Mouse (Mus musculus) stomach, postnatal 0 days (tissue): ENCODE results near the gene Phf1. TPM values are rescaled to one million over a fixed set of nuclear protein-coding genes. Genes with fewer than 3 reads are reported as not detected.
A peak's percentile ranks its signal among the peaks of the same experiment; 100 is the strongest.

Experiments
- ATAC-seq: fragments of 200-750 bp; cut with Nextera tagmentation; 2 replicates; pipeline ENCODE4 v1.8.0; 2017; ENCODE audit not compliant: low FRiP score, low TSS enrichment
- DNase-seq: peaks from one replicate; pipeline ENCODE4 v3.0.0-alpha.2; 2016; ENCODE audit warnings: low spot score
- H3K27ac ChIP-seq: fragments of 300-500 bp; sonication (generic); replicated peaks from 2 replicates; pipeline ENCODE4 v1.5.1; 2014; ENCODE audit warnings: mild to moderate bottlenecking, control low read depth
- H3K27me3 ChIP-seq: fragments of 300-500 bp; sonication (generic); 2 replicates; pipeline ENCODE4 v1.6.1; 2014; ENCODE audit warnings: low read length; ENCODE audit not compliant: control insufficient read depth, insufficient read depth
- H3K36me3 ChIP-seq: fragments of 300-500 bp; sonication (generic); 2 replicates; pipeline ENCODE4 v1.6.1; 2014; ENCODE audit warnings: low read length, mixed read lengths; ENCODE audit not compliant: control insufficient read depth, insufficient read depth
- H3K4me1 ChIP-seq: fragments of 300-500 bp; sonication (generic); replicated peaks from 2 replicates; pipeline ENCODE4 v1.6.1; 2014; ENCODE audit warnings: antibody characterized with exemption; ENCODE audit not compliant: control insufficient read depth, insufficient read depth
- H3K4me2 ChIP-seq: fragments of 300-500 bp; sonication (generic); replicated peaks from 2 replicates; pipeline ENCODE4 v1.6.1; 2014; ENCODE audit warnings: low read depth, mild to moderate bottlenecking, control low read depth, moderate library complexity
- H3K4me3 ChIP-seq: fragments of 300-500 bp; sonication (generic); 2 replicates; pipeline ENCODE4 v1.5.1; 2014; ENCODE audit warnings: low read depth, low read length, control low read depth
- H3K9ac ChIP-seq: fragments of 300-500 bp; sonication (generic); 2 replicates; pipeline ENCODE4 v1.6.1; 2014; ENCODE audit warnings: mild to moderate bottlenecking, low read length, control low read depth, mixed read lengths
- H3K9me3 ChIP-seq: fragments of 300-500 bp; sonication (generic); 2 replicates; pipeline ENCODE4 v1.6.1; 2016; ENCODE audit warnings: low read length; ENCODE audit not compliant: control insufficient read depth
- CTCF ChIP-seq: IDR thresholded peaks from 2 replicates; pipeline ENCODE4 v1.5.1; 2016; ENCODE audit warnings: antibody characterized with exemption, low read depth, mild to moderate bottlenecking, moderate library complexity
- EP300 ChIP-seq: optimal IDR thresholded peaks from 2 replicates; pipeline ENCODE3; 2016; ENCODE audit warnings: antibody characterized with exemption
- WGBS: fragments of 180-500 bp; shearing (Covaris S2); extraction: QIAGEN DNeasy Blood & Tissue Kit; methylation state at CpG from one replicate; pipeline ENCODE4 v1.1.7; 2014; 5-methylcytosine and 5-hydroxymethylcytosine counted together
- polyA plus RNA-seq: library from polyadenylated mRNA; unstranded; fragments of >200 nt; fragmentation: Nextera tagmentation; extraction: Ambion mirVana; gene quantifications from 2 replicates; pipeline ENCODE4 v1.2.1, GENCODE M21; 2015

Gene Phf1
- polyA plus RNA-seq, 1 experiment from 2014 or later: 4.7 TPM

DNA sequence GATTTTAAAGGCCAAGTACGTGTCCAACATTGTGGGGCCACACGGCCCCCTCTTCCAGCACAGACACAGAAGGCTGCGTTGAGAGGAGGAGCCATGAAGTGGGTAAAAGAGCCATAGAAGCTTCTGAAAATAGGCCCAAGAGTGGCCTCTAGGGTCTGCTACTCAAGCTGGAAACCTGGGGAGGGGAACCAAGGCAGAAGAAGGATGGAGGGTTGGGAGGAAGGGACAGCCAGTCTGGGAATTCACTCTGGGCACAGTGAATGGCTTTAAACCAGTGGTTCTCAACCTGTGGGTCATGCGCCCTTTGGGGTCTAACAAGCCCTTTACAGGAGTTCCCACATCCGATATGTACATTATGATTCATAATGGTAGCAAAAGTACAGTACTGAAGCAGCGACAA lies 36.4 kb downstream of the Phf1 start:
- Histone ChIP-seq H3K4me1 (peaks cover 7% of the 10 kb centered on the region; the same call in 1 of the 2 replicates), H3K9me3 (no peaks in the 10 kb centered on the region), H3K4me2 (no peak overlapping the region), H3K4me3 (no peak overlapping the region), H3K27me3 (no peaks in the 10 kb centered on the region), H3K9ac (no peak overlapping the region), H3K27ac (no peak overlapping the region), H3K36me3 (peaks cover 3% of the 10 kb centered on the region; the same call in 1 of the 2 replicates)
- ATAC-seq: no peak
- TF ChIP-seq EP300 (no peak), CTCF (no peak)
- DNase-seq: no peak
- WGBS: 80% methylated on average over 6 of the region's 6 CpGs

DNA sequence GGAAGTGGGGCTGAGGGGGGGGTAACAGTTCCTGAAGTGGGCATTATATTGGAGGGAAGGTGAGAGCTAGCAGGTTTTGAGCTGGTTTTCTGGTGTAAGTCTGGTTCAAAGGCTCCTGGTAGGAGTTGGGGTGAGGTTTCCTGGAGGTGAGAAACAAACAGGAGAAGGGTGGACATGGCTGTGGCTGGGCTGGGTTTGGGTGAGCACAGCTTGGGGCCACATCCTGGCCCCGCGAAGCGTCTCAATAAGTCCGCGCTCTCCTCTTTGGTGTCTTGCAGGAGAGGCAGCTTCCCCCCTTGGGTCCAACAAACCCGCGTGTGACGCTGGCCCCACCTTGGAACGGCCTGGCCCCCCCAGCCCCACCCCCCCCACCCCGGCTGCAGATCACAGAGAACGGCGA lies 37.4 kb downstream of the Phf1 start:
- ATAC-seq: no peak
- Histone ChIP-seq H3K4me3 (no peak overlapping the region), H3K27ac (no peak overlapping the region), H3K27me3 (no peaks in the 10 kb centered on the region), H3K36me3 (no peaks in the 10 kb centered on the region; the same call in 1 of the 2 replicates), H3K9ac (no peak overlapping the region), H3K4me2 (no peak overlapping the region), H3K4me1 (peaks cover 7% of the 10 kb centered on the region; the same call in 1 of the 2 replicates), H3K9me3 (no peaks in the 10 kb centered on the region)
- DNase-seq: no peak
- 66% methylated on average over 9 of the region's 12 CpGs for WGBS
- TF ChIP-seq CTCF: no peak

DNA sequence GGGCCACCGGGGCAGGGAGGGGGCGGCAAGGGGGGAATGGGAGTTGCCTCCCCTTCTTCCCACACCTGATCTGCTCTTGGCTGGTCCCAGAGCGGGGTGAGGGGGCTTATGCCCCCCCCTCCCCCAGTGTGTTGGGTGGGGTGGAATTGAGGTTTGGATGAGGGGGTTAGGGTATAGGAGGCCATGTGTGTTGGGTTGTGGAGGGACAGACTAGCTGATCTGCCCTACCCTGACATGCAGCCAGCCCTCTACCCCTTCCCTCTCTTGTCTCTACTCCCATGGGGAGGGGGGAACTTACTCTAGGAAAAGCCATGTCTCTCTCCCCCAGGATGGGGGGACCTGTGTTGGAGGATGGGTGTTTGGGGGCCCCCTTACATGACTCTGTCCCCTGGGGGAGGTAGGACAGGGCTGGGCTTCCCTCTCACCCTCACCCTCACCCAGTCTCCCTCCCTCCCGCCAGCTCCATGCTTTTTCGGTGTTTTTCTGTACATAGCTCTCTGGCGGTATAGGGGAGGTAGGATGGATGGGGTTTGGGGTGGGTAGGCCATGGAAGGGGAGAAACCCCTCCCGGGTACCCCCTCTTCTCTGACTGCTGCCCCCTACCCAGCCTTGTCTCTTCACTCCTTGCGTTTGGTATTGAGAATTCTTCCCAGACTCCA lies 38.5 kb downstream of the Phf1 start:
- ATAC-seq (no peak), DNase-seq (no peak)
- no peaks in the 10 kb centered on the region for H3K9me3 ChIP-seq
- no peak for TF ChIP-seq EP300
- no peak for TF ChIP-seq CTCF
- H3K27me3 ChIP-seq: no peaks in the 10 kb centered on the region
- H3K27ac ChIP-seq: no peak overlapping the region
- H3K9ac ChIP-seq: 0 out of 2 replicates have a peak overlapping the region, but pooled peaks have one; percentile 13
- H3K4me2 ChIP-seq: peak overlapping the region; percentile 89
- H3K36me3 ChIP-seq: no peaks in the 10 kb centered on the region; the same call in 1 of the 2 replicates
- H3K4me3 ChIP-seq: 0 out of 2 replicates have a peak overlapping the region, but pooled peaks have one; percentile 75
- 57% methylated on average over 7 of the region's 8 CpGs for WGBS
- H3K4me1 ChIP-seq: peaks cover 7% of the 10 kb centered on the region; the same call in 1 of the 2 replicates

DNA sequence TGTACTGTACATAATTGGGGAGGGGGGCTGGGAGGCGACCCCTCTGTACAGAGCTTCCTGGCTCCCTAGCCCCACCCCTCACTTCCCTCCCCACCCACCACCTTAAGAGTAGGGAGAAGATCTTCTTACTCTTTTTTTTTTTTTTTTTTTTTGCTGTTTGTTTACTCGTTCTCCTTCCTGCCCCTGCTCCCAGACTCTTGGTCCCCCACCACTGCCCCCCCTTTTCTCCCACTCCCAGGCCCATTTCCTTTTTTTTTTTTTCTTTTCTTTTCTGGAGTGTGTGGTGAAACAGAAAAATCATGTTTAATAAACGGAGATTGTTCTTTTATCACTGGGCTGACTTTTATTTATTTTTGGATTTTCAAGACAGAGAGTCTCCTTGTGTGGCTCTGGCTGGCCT lies 39.3 kb downstream of the Phf1 start:
- Histone ChIP-seq H3K27me3 (no peaks in the 10 kb centered on the region), H3K4me3 (peak overlapping the region; percentile 75), H3K27ac (peak overlapping the region; percentile 91), H3K4me1 (peaks cover 7% of the 10 kb centered on the region; the same call in 1 of the 2 replicates), H3K9me3 (no peaks in the 10 kb centered on the region), H3K36me3 (peaks cover 3% of the 10 kb centered on the region; the same call in 1 of the 2 replicates), H3K4me2 (peak overlapping the region; percentile 89), H3K9ac (peak overlapping the region; percentile 86)
- TF ChIP-seq EP300 (no peak), CTCF (no peak)
- DNase-seq (no peak), ATAC-seq (no peak)
- 0% methylated on average over 3 of the region's 3 CpGs for WGBS

DNA sequence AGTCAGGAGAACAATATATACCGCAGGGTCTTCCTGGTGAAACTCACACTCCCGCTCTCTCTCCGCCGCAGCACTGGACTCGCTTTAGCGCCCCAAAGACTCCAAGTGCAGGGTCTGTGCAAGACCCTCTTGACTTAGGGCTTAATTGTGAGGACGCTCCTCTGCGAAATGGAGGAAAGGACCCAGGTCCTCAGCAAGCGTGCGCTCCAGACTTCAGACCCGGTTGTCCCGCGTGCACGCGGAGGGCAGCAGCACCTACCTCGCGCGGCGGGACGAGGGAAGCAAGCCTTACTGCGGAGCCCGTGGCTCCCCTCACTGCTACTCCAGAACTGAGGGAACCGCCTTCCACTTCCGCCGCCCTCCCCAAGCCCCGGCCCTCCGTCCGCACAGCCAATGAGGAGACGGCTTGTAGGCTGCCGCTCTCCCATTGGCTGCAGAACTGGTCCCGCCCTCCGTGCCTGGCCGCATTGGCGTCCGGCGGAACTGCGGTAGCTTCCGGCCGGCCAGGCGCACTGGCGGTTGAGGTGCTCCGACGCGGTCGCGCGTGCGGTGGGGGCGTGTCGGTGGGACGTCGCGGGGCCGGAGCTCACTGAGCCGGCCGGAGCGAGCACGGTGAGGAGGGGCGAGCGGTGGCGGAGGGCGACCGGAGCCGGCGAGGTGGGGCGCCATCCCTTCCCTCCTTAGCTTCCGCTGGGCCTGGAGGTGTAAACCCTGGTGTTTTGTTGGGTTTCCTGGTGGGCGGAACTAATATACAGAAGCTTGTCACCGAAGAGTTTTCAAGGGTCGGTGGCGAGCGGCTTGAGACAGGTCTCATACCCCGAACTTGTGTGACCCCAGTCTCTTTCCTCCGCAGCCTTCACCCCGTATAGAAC lies 40.1 kb downstream of the Phf1 start, which contains the start of gene Zbtb9:
Gene Zbtb9, plus strand, starts transcription at position 465 of the 872 bp plus-strand sequence.
- Histone ChIP-seq H3K27ac (peak within 1 kb of the TSS; percentile 91), H3K9ac (peak within 1 kb of the TSS; percentile 86), H3K4me1 (peaks cover 7% of the 10 kb centered on the region; the same call in 1 of the 2 replicates), H3K4me3 (peak within 1 kb of the TSS; percentile 75), H3K9me3 (no peaks in the 10 kb centered on the region), H3K36me3 (0 out of 2 replicates have a peak, but pooled peaks cover 4% of the 10 kb centered on the region), H3K4me2 (peak within 1 kb of the TSS; percentile 89), H3K27me3 (no peaks in the 10 kb centered on the region)
- DNase-seq: peak; percentile 98
- WGBS: under 1% methylated on average over 72 of the region's 75 CpGs
- ATAC-seq: peak; percentile 99
- TF ChIP-seq CTCF: no peak
- no peak for TF ChIP-seq EP300
